Mouse (Mus musculus): ENCODE measurements around the gene Tcp11.

GRCm38 (mm10) chr17:28032219-28032618 lies 48.2 kb downstream of the Tcp11 start:
- TF ChIP-seq CTCF (IDR thresholded peaks at IDR 0.05; ENCODE audit: low read depth) (no peak), EP300 (IDR thresholded peaks at IDR 0.05; ENCODE audit: low read depth) (no peak)

All from heart, postnatal 0 days (tissue).